ENCODE assay signal across 8 mouse cellular contexts in genomic region chr5:8893300-8894103, GRCm38 (mm10). TPM values are rescaled to one million over a fixed set of nuclear protein-coding genes. Genes with fewer than 3 reads are reported as not detected.
DNase-seq lines count a peak whose midpoint lies in the region; ATAC-seq lines count a peak whose summit lies in the region.

Gene Abcb4 (plus strand): TSS chr5:8893717.

- WGBS in hindbrain, embryonic 14.5 days, result under 1% methylated on average over 52 of the region's 65 CpGs

- H3K27ac ChIP-seq in hindbrain, embryonic 14.5 days, result no peak within 1 kb of the TSS

- ATAC-seq in hindbrain, embryonic 14.5 days (ENCODE audit: low FRiP score), result peak; percentile 95

- DNase-seq in T-cell, adult 2 months (ENCODE audit: low spot score), result peak; percentile 66
- peak; percentile 63 to 73 for DNase-seq in cerebellum, postnatal 25 days
- peak; percentile 58 to 71 for DNase-seq in frontal cortex, postnatal 36 days (ENCODE audit: low spot score in 2 of 2)
- DNase-seq in hindbrain, embryonic 14.5 days (ENCODE audit: low spot score), result peak; percentile 76
- DNase-seq in layer of hippocampus, postnatal 36 days, result peak; percentile 63 to 68
- DNase-seq in lung, postnatal 14 days, result peak; percentile 34
- DNase-seq in ovary, postnatal 36 days (ENCODE audit: low spot score), result peak; percentile 65
- DNase-seq in thymus, postnatal 14 days, result peak; percentile 77

- H3K4me1 ChIP-seq in hindbrain, embryonic 14.5 days (replicated peaks; ENCODE audit: control insufficient read depth, insufficient read depth, low read length), result peaks cover 5% of the 10 kb centered on the region; the same call in 1 of the 2 replicates

- peak within 1 kb of the TSS; percentile 68 for H3K4me3 ChIP-seq in hindbrain, embryonic 14.5 days (replicated peaks; ENCODE audit: low read length)

- no peaks in the 10 kb centered on the region for H3K9me3 ChIP-seq in hindbrain, embryonic 14.5 days (ENCODE audit: control insufficient read depth, low read length)

- peak within 1 kb of the TSS; percentile 95 for H3K4me2 ChIP-seq in hindbrain, embryonic 14.5 days (replicated peaks)

- no peaks in the 10 kb centered on the region for H3K36me3 ChIP-seq in hindbrain, embryonic 14.5 days (replicated peaks; ENCODE audit: control insufficient read depth, insufficient read depth)

- H3K9ac ChIP-seq in hindbrain, embryonic 14.5 days, result peak within 1 kb of the TSS; percentile 70

- H3K27me3 ChIP-seq in hindbrain, embryonic 14.5 days (ENCODE audit: control insufficient read depth, insufficient read depth, low read length), result peaks cover 5% of the 10 kb centered on the region

RNA-seq across cellular contexts. Expression of gene Abcb4, which starts in this region (rescaled TPM):
- 0.78 and 1.2 TPM in 2 replicates for polyA plus RNA-seq in hindbrain, embryonic 14.5 days (2014; fragmentation: Nextera tagmentation; extraction: Ambion mirVana)
- total RNA-seq in layer of hippocampus, postnatal 36 days (2021), result 1 to 10 TPM; 4.6 to 7.0 TPM
